Mouse (Mus musculus): ENCODE results near the gene Tsga13. TPM values are rescaled to one million over a fixed set of nuclear protein-coding genes. Genes with fewer than 3 reads are reported as not detected.

Tsga13 gene
- total and polyA plus RNA-seq, 2 experiments from 2014 or later: 0.59 TPM; not detected in 1

- no peaks in the 10 kb centered on the region for H3K9me3 ChIP-seq (ENCODE audit: low read length)
- peak; percentile 72 for DNase-seq (ENCODE audit: low spot score)
- H3K9ac ChIP-seq (replicated peaks; ENCODE audit: low read length): 0 out of 2 replicates have a peak overlapping the region, but pooled peaks have one; percentile 1
- no peak for TF ChIP-seq CTCF (IDR thresholded peaks at IDR 0.05; ENCODE audit: low read depth)
- no peak overlapping the region; the same call in 1 of the 2 replicates for H3K27ac ChIP-seq
- H3K4me3 ChIP-seq (ENCODE audit: low read length): peak overlapping the region; percentile 3
- peak; percentile 78; the same call in 1 of the 2 replicates for ATAC-seq
- H3K36me3 ChIP-seq (ENCODE audit: insufficient read depth, low read length): no peaks in the 10 kb centered on the region
- H3K27me3 ChIP-seq (ENCODE audit: insufficient read depth, low read length): no peaks in the 10 kb centered on the region
- H3K4me1 ChIP-seq (ENCODE audit: insufficient read depth, low read length): no peaks in the 10 kb centered on the region
- WGBS: 28% methylated on average over 21 of the region's 21 CpGs
- H3K4me2 ChIP-seq (ENCODE audit: low read depth, low read length): peak overlapping the region; percentile 46
Measured at GRCm38 (mm10) chr6:30920834-30921675, 5.7 kb upstream of the Tsga13 start.

DNA sequence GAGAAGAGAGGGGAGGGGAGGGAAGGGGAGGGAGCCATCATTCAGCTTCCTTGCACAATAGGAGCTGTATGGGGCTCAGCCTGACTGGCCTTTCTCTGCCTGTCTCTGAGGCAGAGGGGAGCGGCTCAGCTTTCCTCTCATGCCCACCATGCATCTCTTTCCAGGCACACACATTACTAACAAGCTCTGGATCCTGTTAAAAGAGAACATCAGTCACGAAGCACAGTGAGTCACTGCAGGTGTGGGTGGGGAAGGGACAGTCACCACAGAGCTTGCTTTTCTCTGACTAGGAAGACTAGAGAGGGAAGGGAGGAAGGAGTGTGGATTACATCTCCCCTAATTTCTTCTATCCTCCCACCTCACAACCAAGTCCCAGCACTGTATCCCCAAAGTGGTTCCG lies 7.4 kb downstream of the Tsga13 start:
- Histone ChIP-seq H3K4me1 (ENCODE audit: insufficient read depth, low read length) (no peaks in the 10 kb centered on the region), H3K27me3 (ENCODE audit: insufficient read depth, low read length) (no peaks in the 10 kb centered on the region), H3K4me3 (ENCODE audit: low read length) (no peak overlapping the region), H3K9me3 (ENCODE audit: low read length) (no peaks in the 10 kb centered on the region), H3K27ac (no peak overlapping the region), H3K4me2 (ENCODE audit: low read depth, low read length) (no peak overlapping the region), H3K9ac (replicated peaks; ENCODE audit: low read length) (no peak overlapping the region), H3K36me3 (ENCODE audit: insufficient read depth, low read length) (no peaks in the 10 kb centered on the region)
- WGBS: 37% methylated on average over 3 of the region's 3 CpGs
- TF ChIP-seq CTCF (IDR thresholded peaks at IDR 0.05; ENCODE audit: low read depth): no peak
- ATAC-seq (no peak), DNase-seq (ENCODE audit: low spot score) (no peak)

- Histone ChIP-seq H3K9me3 (ENCODE audit: low read length) (no peaks in the 10 kb centered on the region), H3K27ac (no peak overlapping the region), H3K4me2 (ENCODE audit: low read depth, low read length) (no peak overlapping the region), H3K9ac (replicated peaks; ENCODE audit: low read length) (no peak overlapping the region), H3K4me3 (ENCODE audit: low read length) (no peak overlapping the region), H3K36me3 (ENCODE audit: insufficient read depth, low read length) (no peaks in the 10 kb centered on the region), H3K27me3 (ENCODE audit: insufficient read depth, low read length) (no peaks in the 10 kb centered on the region), H3K4me1 (ENCODE audit: insufficient read depth, low read length) (no peaks in the 10 kb centered on the region)
- TF ChIP-seq CTCF (IDR thresholded peaks at IDR 0.05; ENCODE audit: low read depth): no peak
- DNase-seq (ENCODE audit: low spot score) (no peak), ATAC-seq (no peak)
- 80% methylated on average over 5 of the region's 5 CpGs for WGBS
Measured at GRCm38 (mm10) chr6:30904911-30905310, 10.5 kb downstream of the Tsga13 start.

GRCm38 (mm10) chr6:30904033-30904432 lies 11.3 kb downstream of the Tsga13 start:
- no peak overlapping the region for H3K4me3 ChIP-seq (ENCODE audit: low read length)
- no peaks in the 10 kb centered on the region for H3K9me3 ChIP-seq (ENCODE audit: low read length)
- DNase-seq (ENCODE audit: low spot score) (no peak), ATAC-seq (no peak)
- H3K4me1 ChIP-seq (ENCODE audit: insufficient read depth, low read length): no peaks in the 10 kb centered on the region
- H3K27me3 ChIP-seq (ENCODE audit: insufficient read depth, low read length): no peaks in the 10 kb centered on the region
- WGBS: 62% methylated on average over 3 of the region's 3 CpGs
- no peak overlapping the region for H3K27ac ChIP-seq
- no peak overlapping the region for H3K9ac ChIP-seq (replicated peaks; ENCODE audit: low read length)
- H3K4me2 ChIP-seq (ENCODE audit: low read depth, low read length): no peak overlapping the region
- H3K36me3 ChIP-seq (ENCODE audit: insufficient read depth, low read length): no peaks in the 10 kb centered on the region
- TF ChIP-seq CTCF (IDR thresholded peaks at IDR 0.05; ENCODE audit: low read depth): no peak

DNA sequence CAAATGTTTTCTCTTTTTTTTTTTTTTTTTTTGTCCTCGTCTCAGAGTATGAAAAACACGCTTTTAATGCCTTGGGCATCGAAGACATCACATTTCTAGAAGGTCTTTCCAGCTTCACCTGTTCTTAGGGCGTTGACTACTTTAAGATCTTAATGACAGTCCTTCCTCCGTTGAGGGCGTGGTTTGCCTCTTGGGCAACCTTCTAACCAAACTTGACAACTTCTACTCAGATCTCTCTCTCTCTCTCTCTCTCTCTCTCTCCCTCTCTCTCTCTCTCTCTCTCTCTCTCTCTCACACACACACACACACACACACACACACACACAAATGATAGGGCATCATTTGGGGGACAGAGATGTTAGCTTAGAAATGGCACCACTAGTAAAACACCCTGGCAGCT lies 17.9 kb downstream of the Tsga13 start:
- Histone ChIP-seq H3K27ac (no peak overlapping the region), H3K9me3 (ENCODE audit: low read length) (no peaks in the 10 kb centered on the region)
- 75% methylated on average over 6 of the region's 6 CpGs for WGBS

GRCm38 (mm10) chr6:30896986-30897327 lies 18.4 kb downstream of the Tsga13 start:
- Histone ChIP-seq H3K4me1 (ENCODE audit: insufficient read depth, low read length) (no peaks in the 10 kb centered on the region; the same call in 1 of the 2 replicates), H3K4me2 (ENCODE audit: low read depth, low read length) (peak overlapping the region; percentile 65)
- ATAC-seq: no peak

More for the DNA sequence above, 17.9 kb downstream of the Tsga13 start:
- 0 out of 2 replicates have a peak overlapping the region, but pooled peaks have one; percentile 65 for H3K4me2 ChIP-seq (ENCODE audit: low read depth, low read length)
- H3K4me1 ChIP-seq (ENCODE audit: insufficient read depth, low read length): no peaks in the 10 kb centered on the region; the same call in 1 of the 2 replicates
- no peak overlapping the region for H3K9ac ChIP-seq (replicated peaks; ENCODE audit: low read length)
- DNase-seq (ENCODE audit: low spot score) (no peak), ATAC-seq (no peak)
- no peaks in the 10 kb centered on the region for H3K27me3 ChIP-seq (ENCODE audit: insufficient read depth, low read length)
- H3K4me3 ChIP-seq (ENCODE audit: low read length): no peak overlapping the region
- H3K36me3 ChIP-seq (ENCODE audit: insufficient read depth, low read length): no peaks in the 10 kb centered on the region
- TF ChIP-seq CTCF (IDR thresholded peaks at IDR 0.05; ENCODE audit: low read depth): no peak

More at GRCm38 (mm10) chr6:30896986-30897327, 18.4 kb downstream of the Tsga13 start:
- no peaks in the 10 kb centered on the region for H3K9me3 ChIP-seq (ENCODE audit: low read length)
- H3K27ac ChIP-seq: peak overlapping the region; percentile 92
- peak overlapping the region; percentile 86 for H3K9ac ChIP-seq (replicated peaks; ENCODE audit: low read length)
- no peaks in the 10 kb centered on the region for H3K36me3 ChIP-seq (ENCODE audit: insufficient read depth, low read length)
- DNase-seq (ENCODE audit: low spot score): no peak
- H3K27me3 ChIP-seq (ENCODE audit: insufficient read depth, low read length): no peaks in the 10 kb centered on the region
- peak overlapping the region; percentile 81 for H3K4me3 ChIP-seq (ENCODE audit: low read length)
- no peak for TF ChIP-seq CTCF (IDR thresholded peaks at IDR 0.05; ENCODE audit: low read depth)
- WGBS: 16% methylated on average over 8 of the region's 8 CpGs
